Mouse (Mus musculus): ENCODE data around the gene Immp2l. TPM values are rescaled to one million over a fixed set of nuclear protein-coding genes. Genes with fewer than 3 reads are reported as not detected.
"Not testable (repeated sequence)": the region's sequence is repeated elsewhere in the genome, so short reads cannot be mapped to it uniquely, and the experiment has no call there.

Gene Immp2l
- total RNA-seq, 2 experiments from 2014 or later = 21.7 to 26.0 TPM

DNA sequence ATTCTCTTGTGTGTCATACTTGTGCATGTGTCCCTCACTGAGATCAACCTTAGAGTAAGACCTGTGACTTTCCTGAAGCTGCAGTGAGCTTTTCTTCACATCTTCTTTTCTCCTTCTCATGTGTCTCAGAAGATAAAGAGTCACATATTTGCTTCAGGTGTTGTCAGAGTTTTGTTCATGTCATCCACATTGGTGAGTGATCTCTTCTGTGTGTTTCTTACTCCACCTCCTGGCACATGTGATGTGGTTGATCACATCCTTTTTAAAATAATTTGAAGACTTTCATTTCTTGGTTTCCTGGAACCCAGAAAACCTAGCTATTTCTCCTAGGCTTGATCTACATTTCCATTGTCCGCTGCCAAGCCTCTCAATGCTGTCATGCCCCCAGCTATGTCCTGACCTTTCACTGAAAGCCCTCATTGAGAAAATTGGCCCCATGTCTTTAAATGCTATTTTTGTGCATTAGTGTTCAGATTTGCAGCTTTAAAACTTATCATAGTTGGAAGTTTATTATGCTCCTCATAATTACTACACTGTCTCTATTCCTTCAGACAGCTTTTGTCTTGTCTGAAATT lies 704.0 kb downstream of the Immp2l start:
- no peak for DNase-seq (ENCODE audit: low spot score)
- intact Hi-C loops (cut with DNase I) = no loop called here

DNA sequence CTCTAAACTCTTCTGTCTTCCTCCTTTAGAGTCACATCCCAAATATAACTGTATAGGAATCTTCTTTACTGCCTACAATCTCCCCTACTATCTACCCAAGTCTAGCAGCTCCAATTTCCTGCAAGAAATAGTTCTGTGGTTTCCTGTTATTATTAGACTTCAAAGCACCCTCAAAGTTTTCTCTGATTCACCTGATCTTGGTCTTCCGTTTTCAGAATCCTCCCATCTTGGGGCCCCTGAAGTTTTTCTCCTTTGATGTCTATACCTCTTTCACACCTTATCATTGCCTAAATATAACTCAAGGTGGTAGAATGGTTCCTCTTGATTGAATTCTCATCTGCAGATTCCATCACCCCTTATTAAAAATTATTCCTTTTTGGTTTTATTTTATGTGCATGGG lies 704.6 kb downstream of the Immp2l start:
- intact Hi-C loops (cut with DNase I) = no loop called here
- DNase-seq (ENCODE audit: low spot score) = no peak

DNA sequence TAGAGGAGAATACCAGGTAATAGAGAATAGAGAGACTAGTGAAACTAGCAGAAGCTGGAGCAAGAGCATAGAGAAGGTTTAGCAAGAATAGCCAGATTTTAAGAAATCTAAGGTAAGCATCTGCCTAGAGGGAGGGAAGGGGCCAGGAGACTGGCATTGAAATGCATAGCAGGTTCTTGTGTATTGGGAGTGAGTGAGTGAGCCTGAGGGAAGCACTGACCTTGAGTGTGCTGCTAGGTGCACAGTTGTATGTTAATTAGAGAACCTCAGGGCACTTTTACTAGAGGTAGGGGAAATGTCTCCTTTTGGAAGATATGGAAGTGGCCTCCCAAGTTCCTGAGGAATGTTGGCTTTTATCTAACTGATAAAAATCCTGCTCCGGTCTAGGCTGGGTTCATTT lies 705.9 kb downstream of the Immp2l start:
- intact Hi-C loops (cut with DNase I) = no loop called here
- DNase-seq (ENCODE audit: low spot score) = no peak

DNA sequence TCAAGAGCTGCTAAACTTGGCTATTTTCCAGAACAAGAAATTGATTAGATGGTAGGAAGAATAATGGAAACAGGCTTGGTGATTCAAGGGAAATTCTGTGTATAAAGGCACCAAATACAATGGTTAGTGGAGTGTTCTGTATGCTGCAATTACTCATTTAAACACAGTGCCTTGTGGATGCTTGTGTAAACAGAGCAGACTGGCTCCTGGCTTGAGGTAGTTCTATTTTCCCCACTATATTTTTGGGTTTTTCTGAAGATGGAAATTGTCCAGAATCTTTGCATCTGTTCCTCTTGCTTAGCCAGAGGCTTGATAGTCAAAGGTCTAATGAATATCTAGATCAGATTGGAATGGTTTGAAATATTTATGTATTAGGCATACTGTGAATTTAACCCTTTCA lies 709.3 kb downstream of the Immp2l start:
- intact Hi-C loops (cut with DNase I) = no loop called here
- DNase-seq (ENCODE audit: low spot score) = no peak

DNA sequence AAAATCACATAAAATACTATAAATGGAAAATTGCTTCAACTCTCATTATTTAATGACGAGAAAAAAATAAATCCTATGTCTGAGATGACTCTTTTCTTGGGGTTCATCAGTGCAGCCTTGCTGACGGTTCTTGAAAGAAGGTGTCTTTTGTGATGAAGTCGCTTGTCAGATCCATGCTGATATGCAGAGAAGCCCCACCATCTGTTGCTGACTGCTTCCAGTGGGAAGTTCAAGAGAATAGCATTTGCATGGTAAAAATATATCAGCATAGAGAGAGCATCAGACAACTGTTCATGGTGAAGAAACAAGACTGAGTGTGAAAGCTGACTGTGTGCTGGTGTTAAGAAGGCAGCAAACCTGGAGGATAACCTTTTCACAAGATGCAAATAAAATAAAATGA lies 719.0 kb downstream of the Immp2l start:
- no peak for DNase-seq (ENCODE audit: low spot score)
- intact Hi-C loops (cut with DNase I) = no loop called here

DNA sequence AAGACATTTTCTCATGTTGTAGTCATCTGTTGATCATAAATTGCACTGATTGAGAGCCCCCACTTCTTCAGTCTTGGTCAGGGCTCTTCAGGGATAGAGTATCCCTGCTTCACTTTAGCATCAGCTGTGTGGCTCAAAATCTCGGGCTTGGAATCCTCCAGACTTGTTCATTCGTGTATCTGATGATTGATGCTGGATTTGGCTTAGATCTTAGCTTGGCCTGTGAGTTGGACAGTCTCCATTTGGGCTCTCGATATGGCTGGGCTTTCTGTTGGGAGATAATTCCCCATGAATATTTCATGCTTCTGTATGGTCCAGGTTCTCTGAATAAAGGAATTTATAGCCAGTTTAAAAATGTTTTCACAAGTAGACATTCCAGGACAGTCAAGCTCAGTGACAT lies 739.5 kb downstream of the Immp2l start:
- intact Hi-C loops (cut with DNase I) = no loop called here

DNA sequence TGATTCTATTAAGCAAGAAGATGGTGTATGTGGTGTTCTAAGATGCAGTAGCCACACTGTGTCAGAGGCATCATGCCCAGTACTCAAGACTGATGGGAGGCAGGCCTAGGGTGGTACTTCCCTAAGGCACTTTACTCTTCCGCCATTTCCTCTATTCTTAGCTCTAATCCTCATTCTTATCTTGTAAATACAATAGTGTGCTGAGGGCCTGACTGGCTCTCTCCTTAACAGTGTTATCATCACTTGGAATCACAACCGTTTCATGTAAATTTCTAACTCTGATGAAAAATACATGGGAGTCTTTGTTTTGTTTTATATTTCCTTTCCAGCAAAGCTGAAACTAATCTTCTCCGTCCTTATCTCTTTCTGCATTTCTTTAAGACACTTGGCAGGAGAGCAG lies 750.1 kb downstream of the Immp2l start:
- DNase-seq (ENCODE audit: low spot score) = no peak
- intact Hi-C loops (cut with DNase I) = no loop called here

More for the DNA sequence above, 739.5 kb downstream of the Immp2l start:
- no peak for DNase-seq (ENCODE audit: low spot score)

DNA sequence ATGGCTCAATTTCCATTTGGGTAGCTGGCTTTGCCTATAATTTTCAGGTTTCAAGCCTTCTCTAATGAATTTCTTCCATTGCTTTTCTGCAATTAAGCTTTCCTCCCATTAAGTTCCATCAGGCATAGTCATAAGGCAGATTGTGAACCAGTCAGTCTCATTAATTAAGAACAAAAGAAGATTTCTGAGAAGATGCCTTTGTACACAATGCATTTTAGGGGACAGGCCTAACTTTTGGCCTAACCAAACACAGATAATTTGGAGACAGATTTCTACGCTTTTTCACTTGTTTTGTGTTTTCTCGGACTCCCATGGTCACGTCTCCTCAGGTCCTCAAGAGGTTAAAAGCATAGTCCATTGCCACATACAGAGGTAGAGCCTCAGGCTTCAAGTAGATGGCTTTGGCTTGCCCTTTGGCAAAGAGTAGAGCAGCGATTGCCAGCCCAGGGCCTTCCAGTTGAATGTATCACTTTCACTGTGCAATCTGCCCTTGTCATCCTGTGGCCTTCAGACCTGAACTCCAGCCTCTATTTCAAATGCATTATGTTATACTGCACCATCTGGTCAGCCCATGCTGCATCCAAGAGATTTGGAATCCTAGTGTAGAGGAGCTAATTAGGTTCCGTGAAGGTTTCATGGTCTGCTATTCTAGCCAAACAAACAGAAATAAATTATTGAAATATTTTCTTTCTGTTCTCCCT lies 750.9 kb downstream of the Immp2l start:
- no peak for DNase-seq (ENCODE audit: low spot score)

DNA sequence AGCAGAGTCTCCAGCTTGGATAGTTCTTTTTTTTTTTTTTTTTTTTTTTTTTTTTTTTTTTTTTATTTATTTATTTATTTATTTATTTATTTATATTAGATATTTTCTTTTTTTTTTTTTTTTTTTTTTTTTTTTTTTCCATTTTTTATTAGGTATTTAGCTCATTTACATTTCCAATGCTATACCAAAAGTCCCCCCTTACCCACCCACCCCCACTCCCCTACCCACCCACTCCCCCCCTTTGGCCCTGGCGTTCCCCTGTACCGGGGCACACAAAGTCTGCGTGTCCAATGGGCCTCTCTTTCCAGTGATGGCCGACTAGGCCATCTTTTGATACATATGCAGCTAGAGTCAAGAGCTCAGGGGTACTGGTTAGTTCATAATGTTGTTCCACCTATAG lies 753.9 kb downstream of the Immp2l start:
- intact Hi-C loops (cut with DNase I); DNase-seq (ENCODE audit: low spot score): not testable (repeated sequence)

More for the DNA sequence above, 750.9 kb downstream of the Immp2l start:
- intact Hi-C loops (cut with DNase I) = no loop called here

DNA sequence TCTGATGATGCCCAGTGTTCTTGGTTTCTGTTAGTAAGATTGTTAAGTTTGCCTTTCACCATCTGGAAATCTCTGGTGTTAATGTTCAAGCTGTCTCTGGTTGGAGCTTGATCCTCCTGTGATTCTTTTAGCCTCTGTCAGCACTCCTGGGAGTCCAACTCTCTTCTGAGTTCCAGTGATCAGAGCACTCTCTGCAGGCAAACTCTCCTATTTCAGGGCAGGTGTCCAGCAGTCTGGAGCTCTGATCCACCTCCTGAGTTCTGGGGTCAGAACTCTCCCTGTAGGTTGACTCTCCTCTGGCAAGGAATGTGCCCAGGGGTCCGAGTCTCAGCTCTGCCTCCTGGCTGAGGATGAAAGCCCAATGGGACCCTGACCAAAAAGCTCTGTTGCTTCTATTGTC lies 769.8 kb downstream of the Immp2l start:
- DNase-seq (ENCODE audit: low spot score); intact Hi-C loops (cut with DNase I): not testable (repeated sequence)

DNA sequence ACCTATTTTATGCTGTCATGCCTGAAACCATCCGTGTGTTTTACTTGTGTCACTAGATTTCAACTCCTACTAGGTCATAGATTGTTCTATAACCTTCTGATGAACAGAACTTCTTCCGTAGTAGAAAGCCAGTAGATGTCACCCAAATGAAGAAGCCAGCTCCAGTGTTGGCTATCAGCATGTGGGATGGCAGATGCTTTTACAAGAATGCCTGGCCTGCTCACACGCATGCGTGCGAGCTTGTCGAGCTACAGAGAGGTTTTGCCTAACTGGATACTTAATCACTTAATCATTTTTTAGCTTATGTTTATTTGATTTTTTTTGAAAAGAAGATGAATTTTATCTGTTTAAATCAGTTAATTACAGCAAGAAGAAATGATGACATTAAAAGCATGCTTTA lies 805.6 kb downstream of the Immp2l start:
- DNase-seq (ENCODE audit: low spot score) = no peak
- intact Hi-C loops (cut with DNase I) = no loop called here

DNA sequence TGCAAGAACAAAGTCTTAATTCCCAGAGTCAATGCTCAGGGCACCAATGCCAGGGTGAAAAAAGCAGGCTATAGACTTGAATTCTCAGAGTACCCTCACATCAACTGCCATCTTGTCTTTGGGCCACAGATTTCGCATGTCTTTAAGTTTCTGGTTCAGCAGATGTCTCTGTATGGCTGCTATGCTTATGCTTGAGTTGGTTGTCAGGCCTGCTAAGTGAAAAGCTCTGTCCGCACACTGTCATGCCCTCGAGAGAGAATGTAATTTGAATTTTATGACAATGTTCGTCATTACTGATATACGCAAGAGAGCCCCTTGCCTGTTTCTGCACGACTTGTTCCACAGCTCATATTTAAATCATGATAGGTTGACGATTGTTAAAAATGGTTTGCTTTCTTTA lies 807.8 kb downstream of the Immp2l start:
- no peak for DNase-seq (ENCODE audit: low spot score)
- intact Hi-C loops (cut with DNase I) = no loop called here

DNA sequence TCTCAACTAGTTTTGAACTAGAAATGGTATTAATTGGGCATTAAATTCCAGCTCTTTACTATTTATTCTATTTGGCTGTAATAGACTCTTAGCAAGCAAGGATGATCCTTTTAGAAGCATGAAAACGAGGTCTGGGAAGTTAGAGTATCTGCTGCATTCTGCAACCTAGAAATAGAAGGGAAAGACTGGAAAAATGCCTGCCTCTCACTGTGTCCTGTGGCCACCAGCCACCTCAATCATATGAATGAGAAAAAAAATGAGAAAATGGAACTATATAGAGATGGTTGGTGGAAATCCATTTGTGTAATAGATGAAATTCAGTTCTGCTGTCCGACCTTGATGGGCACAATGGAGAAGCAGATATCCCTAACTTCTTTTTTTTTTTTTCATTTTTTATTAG lies 810.8 kb downstream of the Immp2l start:
- intact Hi-C loops (cut with DNase I) = no loop called here
- no peak for DNase-seq (ENCODE audit: low spot score)

DNA sequence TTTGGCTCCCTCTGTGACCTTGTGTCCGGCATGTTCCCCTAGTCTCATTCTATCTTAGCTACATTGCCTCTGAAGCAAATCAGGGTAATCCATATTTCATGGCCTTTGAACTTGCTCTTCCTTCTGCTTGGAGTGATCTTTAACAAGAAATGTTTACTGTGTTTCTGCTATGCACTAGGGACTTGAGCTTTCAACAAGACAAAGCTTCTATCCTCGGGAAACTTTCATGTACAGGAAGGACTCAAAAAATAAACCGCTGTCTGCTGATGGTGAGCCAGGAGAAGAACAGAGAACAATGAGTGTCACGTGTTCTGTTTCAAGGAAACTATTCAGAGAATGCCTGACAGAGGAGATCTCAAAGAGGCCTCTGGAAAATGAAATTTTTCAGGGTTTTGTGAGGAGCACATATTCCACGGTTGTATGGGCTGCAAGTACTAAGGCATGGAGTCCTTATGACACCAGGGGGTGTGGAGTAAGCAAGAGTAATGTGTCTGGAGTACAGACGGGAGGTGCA lies 814.5 kb downstream of the Immp2l start:
- intact Hi-C loops (cut with DNase I) = no loop called here
- no peak for DNase-seq (ENCODE audit: low spot score)

DNA sequence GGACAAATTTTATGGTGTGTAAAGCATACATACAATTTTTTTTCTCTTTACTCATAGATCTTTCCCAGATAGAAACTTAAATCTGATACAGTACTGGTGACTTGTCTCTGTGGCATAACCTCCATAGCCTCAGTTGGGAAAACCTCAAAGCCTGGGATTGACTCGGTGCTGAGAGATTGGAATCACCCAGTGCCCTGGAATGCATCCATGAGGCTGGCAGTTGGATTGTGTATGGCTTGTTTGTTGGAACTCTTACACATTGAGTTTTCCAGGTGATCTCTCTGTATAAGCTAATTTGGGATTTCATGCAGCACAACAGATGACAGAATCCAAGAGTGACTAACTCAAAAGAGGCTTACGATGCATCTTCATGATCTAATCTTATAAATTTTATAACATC lies 815.4 kb downstream of the Immp2l start:
- no peak for DNase-seq (ENCODE audit: low spot score)
- intact Hi-C loops (cut with DNase I) = no loop called here

DNA sequence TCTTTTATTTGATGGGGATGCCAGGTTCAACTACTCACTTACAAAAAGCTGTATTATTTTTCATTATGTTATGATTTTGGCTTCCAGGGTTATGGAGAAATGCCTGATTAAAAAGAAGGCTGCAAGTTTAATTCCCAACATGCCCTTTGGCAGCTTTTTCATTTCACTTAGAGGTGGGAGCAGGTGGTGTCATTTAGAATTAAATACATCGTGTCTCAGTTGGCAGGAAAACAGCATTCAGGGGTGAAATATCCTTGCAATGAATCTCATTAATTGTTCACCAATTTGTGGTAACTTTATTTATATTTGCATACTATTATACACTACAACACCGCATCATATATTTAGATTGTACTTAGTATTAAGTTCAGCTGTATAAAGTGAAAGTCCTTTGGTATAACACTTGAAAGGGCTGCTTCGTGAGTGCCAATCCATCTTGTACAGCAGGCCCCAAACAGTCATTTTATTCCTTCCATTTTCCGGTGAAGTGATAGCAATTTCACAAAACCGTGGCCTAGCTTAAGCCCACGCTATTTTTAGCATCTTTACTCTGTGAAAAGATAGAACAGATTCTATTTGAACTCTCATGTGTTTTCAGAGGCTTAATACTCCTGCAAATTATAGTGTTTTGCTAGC lies 818.9 kb downstream of the Immp2l start:
- intact Hi-C loops (cut with DNase I) = no loop called here
- DNase-seq (ENCODE audit: low spot score) = no peak

DNA sequence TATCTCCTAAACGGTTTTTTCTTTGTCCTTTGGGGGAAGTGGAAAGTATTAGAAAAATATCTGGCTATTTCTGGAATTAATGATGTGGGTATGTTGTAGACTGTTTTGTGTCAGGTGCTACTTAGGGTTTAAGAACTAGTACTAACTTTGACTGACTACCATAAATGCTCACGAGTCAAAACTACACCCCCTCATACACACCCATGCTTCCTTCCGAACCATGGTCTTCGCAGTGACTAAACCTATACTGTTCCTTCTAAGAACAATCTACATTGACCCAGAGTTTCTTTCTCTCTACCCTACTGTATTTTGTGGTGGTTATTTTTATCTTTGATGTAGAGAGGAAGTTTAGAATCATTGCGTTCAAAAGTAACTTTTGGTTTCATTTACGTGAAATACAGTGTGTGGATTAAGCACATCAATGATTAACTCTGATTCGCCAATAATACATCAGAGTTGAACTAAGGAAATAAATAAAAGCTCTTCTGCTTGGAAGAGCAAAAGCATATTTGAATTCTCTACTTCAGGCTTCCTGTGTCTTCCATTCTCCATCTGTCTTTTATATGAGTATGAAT lies 828.1 kb downstream of the Immp2l start:
- intact Hi-C loops (cut with DNase I) = no loop called here
- DNase-seq (ENCODE audit: low spot score) = no peak

DNA sequence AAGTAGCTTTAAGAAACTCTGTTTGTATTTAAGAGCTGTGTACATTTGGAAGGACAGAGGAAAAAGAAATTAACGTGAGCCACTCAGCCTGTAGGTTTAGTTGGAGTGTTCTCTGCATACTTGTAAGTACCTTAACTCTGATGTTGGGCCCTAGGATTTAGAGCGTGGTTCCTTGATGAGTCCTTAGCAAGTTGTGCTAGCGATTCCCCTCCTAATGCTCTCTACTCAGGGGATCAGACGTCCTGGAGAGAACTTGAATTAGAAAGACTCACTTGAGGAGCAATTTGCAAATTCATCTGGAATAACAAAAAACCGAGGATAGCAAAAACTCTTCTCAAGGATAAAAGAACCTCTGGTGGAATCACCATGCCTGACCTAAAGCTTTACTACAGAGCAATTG lies 835.8 kb downstream of the Immp2l start:
- DNase-seq (ENCODE audit: low spot score); intact Hi-C loops (cut with DNase I): not testable (repeated sequence)

DNA sequence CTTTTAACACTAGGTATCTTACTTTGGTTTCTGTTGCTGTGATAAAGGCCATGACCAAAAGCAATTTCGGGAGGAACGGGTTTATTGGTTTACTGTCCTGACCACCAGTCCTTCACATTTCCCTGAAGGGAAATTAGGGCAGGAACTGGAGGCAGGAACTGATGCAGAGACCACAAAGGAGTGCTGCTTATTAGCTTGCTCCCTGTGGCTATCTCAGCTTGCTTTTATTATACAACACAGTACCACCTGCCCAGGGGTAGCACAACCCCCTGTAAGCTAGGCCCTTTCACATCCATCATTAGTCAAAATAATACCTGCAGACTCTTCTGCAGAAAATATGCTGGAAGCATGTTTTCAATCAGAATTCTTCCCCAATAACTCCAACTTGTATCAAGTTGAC lies 844.4 kb downstream of the Immp2l start:
- no peak for DNase-seq (ENCODE audit: low spot score)
- intact Hi-C loops (cut with DNase I) = no loop called here

DNA sequence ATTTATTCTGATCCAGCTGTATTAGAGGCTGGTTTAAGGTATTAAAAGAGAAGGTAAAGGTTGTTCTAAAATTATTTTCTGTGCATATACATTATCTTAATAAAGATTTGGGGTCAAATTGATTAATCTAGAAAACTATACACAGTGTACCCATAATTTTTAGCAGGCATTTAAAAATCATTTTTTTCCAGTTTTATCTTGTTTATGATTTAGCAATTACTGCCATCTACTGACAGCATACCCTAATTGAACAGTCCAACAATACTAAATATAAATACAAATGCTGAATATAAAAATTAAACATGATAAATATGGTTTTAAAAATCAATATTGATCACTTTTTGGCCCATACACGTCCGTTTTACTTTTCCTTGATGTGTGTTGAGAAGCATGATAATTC lies 850.1 kb downstream of the Immp2l start:
- intact Hi-C loops (cut with DNase I) = no loop called here
- DNase-seq (ENCODE audit: low spot score) = no peak
